Mouse (Mus musculus) retina, postnatal 1 day (tissue): ENCODE data around the gene Sept1.

Source experiments
- DNase-seq: peaks from one replicate; pipeline ENCODE4 v3.0.0-alpha.2; 2012

Gene Sept1

DNA sequence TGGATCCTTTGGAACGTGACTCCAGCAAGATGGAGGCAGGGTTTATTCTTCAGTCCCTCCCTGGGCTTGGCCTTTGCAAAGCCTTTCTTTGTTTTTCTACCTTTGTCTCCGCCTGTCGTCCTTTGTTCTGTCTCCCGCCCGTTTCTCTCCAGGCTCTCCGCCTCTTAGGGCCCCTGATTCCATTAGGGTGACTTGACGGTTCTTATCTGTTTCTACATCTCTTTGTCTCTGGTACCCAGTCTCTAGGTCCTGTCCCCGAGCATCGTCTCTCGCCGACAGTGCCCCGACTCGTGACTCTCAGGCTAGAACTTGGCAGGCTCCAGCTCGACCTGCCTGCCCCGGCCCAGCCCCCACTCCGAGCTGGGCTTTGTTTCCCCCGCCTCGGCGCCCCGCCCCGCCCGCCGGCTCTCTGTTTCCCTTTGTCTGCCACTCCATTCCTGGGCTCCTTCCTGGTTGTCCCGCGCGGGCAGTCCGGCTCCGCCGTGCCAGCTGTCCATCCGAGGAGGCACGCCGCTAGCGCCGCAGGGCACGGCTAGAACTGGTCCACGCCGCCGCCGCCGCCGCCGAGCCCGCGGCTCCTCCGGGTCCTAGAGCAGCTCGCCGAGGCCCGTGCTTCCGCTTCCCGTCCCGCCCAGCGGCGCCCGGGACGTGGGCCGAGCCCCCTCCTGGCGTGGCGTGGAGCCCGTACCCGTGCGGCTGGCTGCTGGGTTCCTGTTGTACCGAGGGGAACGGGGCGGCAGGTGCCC, at the start of gene Sept1, which contains the start of gene Zfp553:
Sept1 (minus strand) TSS at position 509 of the 746 bp plus-strand sequence.
Zfp553 (plus strand) TSS at position 440 of the 746 bp plus-strand sequence.
- DNase-seq: peak; percentile 96

DNA sequence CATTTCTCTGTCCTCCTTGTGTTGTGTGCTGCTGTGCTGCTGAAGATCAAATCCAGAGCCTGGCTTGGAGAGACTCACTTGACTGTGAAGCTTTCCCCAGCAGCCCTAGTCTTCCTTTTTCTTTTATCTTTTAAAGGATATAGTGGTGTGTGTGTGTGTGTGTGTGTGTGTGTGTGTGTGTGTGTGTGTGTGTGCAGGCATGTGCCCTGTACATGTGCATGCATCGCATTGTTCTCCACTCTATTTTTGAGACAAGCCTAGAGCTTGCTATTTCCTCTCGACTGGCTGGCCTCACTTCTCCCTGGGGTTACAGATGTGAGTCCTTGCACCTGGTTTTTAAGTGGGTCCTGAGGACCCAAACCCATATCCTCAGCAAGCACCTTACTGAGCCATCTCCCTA, 49.3 kb upstream of the Sept1 start:
- no peak for DNase-seq

DNA sequence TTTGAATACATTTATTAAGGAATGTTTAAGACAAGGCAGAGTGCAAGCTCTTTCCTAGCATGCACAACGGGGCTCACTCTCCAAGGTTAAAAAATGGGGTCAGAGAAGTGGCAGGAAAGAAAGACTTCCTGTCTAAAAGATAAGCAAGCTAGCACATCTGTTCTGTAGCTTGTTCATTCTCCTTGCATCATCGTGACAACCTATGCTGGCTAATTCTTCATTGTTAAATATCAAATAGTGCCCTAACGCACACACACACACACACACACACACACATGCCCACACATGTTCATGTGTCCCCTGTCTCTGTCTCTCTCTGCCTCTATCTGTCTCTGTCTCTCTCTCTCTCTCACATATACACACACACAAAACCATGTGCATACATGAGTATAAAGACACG, 48.2 kb upstream of the Sept1 start:
- DNase-seq: no peak

DNA sequence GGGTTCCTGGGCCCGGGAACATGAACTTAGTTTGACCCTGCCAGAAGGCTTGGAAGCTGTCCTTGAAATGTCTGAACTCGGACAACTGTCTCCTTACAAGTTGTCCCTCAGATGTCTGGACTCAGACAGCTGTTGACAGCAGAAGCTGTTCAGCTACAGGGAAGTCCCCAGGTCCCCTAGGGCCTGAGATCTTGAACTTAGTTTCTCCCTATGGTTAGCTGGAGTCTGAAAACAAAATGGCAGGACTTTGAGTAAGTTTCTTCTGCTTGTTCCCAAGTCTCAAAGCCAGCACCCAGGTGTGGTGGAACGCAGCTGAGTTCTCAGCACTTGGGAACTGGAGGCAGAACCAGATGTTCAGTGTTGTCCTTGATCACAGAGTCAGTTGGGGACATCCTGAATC, 47.2 kb upstream of the Sept1 start:
- no peak for DNase-seq

DNA sequence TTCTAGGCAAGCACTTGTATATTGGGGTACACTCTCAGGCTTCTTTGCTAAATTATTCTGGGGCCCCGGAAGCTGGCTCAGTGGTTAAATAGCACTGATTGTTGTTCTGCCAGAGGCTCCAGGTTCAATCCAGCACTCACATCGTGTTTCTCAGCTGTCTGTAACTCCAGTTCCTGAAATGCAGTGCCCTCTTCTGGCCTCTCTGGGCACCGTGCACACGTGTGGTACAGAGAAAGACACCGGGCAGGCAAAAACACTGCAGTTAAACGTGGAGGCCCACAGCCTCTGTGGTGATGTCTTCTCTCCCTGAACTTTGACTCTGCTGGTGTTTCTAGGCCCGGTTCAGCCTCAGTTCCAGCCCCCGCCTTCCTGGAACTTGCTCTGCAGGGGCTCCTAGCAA, 45.4 kb upstream of the Sept1 start:
- peak; percentile 73 for DNase-seq

DNA sequence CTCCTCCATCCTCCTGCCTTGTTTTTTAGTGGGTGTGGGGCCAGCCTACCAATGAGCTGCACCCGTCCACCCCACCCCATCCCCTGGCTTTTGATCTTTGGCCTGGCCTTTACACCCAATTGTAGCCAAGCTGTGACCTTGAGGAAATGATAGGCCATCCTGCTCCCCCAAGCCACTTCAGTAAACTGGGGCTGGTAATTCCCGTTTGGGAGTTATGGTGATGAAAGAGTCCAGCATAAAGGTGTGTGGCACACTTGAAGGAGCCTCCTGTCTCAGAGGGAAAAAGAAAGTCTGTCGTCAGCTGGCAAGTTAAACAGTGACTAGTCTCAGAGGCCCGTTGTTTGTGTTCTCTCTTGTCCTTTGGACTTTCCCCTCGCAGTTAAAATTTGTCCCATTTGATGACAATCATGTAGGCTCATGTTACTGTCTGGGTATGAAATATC, 43.6 kb upstream of the Sept1 start:
- no peak for DNase-seq

DNA sequence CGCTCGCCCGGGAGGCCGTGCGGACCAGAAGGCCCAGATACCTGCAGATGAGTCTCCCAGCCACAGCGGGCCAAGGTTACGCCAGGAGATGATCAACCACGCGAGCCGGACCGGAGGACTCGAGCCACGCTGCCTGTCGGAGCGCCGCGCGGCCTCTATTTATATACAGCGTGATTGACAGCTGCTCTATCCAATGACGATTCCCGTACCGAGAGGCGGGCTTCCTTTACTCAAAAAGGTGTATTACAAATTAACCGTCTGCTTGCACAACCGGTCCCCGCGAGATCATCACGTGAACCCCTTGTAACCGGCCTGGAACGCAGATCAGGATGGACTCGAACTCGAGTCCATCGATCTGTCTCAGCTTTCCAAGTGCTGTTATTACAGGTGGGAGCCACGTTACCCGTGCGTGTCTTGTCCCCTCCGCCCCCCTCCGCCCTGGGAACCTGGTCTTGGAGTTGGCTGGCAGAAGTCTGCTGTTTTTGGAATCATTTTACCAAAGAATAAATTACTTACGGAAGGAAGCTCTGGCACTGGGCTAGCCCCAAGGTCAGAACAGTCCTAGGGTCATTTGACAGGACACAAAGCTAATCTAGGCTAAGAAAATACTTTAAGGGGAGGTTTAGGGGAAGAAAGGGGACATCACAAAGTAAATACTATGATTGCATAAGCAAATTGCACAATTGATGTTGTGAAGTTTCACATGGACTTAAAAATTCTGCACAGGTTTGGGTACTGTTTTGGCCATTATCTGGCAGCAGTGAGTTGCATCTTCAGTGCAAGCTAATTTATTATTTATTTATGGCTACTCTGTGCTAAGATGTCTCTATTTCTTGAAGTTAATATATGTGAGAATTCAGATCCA, 41.2 kb upstream of the Sept1 start, which contains the start of gene Sephs2:
Sephs2 (minus strand) TSS at position 131 of the 865 bp plus-strand sequence.
- peak; percentile 97 for DNase-seq

DNA sequence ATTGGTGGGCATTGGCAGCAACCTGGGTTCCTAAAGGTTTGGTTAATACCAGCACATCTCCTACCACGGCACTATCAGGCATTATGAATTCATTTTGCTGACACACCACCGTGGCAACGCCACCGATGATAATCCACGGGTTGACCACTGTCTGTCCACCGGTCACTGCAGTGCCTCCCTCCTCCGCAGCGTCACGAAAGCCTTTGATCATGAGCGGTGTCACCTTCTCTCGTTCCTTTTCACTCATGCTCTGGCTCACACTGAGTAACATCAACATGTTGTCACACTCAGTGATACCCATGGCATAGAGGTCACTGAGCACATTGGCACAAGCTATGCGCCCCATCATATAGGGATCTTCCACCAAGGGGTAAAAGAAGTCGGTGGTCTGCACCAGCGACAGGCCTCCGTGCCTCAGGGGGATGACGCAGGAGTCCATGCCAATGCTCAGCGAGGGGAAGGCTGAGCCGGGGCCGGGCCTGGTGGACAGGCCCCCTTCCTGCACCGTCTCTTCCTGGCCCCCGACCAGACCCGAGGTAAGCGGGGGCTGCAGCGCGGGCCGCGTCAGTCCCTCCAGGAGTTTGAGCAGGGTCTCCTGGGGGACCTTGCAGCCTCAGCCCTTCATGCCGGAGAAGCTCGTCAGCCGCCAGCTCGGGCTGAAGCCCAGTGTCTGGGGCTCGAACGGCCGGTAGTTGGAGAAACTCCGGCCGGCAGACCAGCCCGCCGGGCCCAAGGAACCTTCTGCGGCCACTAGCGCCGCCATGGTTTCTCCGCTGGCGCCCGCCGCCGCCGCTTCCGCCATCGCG, 40.4 kb upstream of the Sept1 start:
- no peak for DNase-seq

DNA sequence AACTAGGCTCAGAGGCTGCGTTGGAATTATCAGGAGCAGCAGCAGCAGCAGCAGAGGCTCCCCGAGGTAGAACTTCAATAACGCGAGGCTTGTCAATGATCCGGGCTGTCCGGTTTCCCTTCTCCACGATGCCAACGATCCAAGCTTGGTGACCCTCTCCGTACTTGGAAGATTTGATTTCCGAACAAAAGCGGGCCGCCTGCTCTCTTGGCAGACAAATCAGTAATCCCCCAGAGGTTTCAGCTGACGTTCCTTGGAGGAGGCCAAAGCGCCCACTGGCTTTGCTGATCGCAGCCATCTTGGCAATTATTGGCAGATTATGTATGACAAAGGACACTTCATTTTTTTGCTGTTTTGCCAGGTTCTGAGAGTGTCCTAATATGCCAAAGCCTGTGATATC, 39.6 kb upstream of the Sept1 start:
- DNase-seq: no peak

DNA sequence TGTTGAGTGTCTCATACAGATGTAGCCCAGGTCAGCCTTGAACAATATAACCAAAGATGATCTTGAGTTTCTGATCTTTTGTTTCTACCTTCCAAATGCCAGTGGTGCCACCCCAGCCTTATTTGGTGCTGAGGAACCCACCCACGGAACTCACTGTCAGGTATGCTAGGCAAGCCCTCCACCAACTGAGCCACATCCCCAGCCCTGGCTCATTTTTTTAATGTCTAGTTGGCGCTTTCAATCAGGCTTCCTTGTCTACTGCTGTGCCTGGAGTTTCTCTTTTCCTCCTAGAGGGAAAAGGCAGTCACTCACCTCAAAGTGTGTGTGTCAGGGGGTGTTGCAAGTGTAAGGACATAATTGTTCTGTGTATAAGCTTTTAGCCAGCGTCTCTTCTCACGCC, 38.2 kb upstream of the Sept1 start:
- DNase-seq: no peak

DNA sequence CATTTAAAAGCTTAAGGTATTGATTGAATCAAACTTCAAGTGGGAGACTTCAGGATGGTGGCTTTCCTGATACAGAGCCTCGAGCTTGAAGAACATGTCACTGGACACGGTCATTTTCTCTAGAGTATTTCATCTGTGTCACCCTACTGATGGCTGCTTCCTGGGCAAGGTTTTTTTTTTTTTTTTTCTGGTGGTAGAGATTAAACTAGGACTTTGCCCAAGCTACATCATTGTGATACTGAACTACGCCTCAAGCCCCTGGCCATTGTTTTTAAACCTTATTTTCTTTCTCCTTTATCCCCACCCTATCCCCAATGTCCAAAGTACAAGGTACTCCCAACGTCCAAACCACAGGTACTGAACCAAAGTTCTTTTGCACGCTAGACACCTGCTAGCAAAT, 37.7 kb upstream of the Sept1 start:
- no peak for DNase-seq

DNA sequence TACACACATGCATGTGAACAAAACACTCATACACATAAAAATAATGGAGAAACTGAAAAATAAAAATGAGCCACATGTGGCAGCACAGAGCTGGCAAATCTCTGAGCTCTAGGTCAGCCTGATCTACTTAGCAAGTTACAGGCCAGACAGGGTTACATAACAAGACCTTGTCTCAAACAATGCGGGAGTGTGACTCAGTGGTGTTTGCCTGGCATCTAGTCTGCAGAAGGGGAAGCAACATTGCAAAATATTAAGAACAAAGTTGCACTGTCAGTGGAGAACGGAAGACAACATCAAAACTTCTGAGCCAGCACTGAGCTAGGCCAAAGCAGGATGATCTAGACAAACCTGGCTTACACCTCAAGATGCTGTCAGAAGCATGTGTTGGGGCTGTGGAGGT, 37.3 kb upstream of the Sept1 start:
- DNase-seq: no peak

DNA sequence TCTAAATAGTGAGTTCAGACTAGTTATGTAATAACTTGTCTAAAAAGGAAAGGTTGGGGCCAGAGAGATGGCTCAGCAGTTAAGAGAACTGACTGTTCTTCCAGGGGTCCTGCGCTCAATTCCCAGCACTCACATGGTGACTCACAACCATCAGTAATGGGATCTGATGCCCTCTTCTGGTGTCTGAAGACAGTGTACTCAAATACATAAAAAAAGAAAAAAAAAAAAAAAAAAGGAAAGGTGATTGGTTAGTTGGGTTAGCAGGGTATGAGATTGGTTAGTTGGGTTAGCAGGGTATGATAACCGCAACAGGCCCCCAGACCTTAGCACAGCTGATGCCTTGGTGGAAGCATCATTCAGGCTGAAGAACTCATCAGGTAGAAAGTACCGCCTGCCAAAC, 30.6 kb upstream of the Sept1 start:
- DNase-seq: no peak

DNA sequence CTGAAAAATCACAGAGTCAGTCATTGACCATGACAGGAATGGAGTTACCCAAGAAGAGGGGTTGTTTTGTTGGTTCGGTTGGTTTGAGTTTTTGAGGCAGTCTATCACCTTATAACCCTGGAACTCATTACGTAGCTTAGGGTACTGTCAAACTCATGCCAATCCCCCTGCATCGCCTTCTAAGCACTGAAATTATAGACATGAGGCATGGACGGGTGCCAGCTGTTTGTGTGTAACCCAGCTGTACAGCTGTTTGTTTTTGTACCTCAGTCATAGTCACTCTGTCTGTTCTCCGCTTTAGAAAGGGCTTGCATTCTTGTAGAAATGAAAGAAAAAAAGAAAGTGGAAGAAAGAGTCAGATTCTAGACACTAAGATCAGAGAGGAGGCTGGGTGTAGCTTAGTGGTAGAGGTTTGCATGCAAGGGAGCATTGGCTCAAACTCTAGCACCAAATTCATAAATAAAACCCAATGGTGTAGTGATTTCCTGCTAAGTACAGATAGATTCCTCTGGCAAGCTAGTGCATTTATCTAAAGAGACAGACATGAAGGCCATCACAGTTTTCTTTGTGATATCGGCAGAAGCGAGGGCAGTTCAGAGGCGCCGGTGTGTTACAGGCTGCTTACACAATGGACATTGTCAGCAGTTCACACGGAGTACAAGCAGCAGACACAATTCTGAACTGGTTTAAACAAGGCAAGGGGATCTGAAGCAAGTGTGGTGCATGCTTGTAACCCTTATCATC, 29.5 kb upstream of the Sept1 start:
- no peak for DNase-seq

DNA sequence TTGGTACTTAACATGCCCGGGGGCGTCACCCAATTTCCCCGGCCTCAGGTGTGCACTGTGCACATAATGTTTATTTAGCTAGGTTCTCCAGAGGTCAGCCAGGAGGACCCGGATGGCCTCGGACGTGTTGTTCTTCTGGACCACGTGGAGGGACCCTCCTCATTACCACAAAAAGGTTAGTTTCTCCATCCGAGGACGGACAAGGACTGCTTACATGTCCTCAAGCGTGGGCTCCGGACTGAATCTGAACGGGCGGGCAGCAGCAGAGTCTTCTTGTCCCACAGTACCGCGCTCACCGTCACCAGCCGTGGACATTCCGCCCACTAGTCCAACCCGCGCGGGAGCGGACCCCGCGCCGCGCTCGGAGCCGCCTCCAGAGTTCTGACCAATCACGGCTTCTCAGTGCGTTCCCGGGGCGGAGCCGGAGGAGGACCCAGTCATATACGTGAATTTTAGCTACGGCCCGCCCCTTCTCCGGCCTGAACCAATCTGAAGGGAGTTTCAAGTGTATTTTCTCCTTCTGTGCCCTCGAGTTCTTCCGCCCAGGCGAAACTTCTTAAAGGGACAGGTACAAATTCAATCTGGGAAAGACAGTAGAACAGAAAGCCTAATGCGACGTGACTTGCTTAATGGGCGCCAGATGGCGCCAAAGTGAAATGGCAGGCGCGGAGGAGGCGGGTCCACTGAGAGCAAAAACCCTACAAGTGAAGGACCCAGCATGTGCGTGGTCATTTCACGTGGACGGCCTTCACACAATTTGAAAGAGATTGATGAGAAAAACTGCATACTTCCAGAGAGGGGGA, 27.6 kb upstream of the Sept1 start, which contains the start of gene Dctpp1:
Dctpp1 (minus strand) TSS at position 401 of the 803 bp plus-strand sequence.
- peak; percentile 100 for DNase-seq

DNA sequence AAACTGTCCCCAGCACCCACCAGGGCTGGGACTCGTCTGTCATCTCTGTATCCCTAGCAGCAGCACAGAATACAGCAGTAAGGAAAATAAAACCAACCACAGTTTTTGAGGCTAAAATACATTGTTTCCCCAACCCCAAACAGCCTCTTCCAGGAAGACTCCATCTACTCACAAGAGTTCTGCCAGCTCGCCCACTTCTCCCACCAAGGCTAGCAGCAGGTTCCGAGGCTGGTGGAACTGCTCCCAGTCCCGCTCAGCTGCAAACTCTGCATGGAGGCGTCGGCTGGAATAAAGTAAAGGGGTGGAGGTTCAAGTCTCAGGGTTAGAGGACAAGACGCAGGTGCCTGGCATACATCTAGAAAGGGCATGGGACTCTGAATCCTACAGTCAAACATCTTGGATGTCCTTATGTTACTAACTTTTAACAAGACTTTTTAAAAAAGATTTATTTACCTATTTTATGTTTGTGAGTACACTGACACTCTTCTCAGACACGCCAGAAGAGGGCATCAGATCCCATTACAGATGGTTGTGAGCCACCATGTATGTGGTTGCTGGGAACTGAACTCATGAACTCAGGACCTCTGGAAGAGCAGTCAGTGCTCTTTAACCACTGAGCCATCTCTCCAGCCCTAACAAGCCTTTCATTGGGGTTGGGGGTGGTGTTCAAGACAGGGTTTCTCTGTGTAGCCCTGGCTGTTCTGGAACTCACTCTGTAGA, 26.4 kb upstream of the Sept1 start:
- DNase-seq: no peak

DNA sequence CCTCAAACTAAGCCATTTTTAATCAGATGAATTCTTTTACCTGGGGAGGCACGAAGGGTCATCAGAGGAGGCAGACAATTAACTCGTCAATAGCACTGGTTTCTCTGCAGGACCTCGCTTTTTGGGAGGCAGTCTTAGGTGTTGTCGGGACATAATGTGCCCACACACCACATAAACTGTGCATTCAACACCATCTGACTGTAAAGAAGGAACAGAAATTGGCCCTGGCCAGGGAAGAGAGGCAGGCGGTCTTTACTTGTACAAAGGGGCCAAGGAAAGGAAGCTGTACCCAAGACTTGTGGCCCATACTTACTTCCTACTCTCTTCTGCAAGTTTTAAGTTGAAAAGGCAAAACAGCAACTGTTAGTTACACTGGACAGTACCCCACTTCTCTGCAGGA, 23.6 kb upstream of the Sept1 start:
- no peak for DNase-seq

DNA sequence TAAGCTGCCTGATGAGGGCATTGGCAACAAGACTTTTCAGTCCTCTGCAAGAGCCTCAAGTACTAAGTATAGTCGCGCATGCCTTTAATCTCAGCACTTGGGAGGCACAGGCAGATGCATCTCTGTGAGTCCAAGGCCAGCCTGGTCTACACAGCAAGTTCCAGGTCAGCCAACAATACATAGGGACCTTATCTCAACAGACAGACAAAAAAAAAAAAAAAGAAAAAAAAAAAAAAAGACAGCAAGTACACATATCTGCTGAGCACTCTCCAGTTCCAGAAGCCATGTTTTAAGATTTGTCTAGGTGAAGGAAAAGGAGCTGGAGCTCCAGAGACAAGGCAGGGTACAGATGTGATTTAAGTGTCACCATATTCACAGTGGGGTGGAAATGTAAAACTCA, 23.0 kb upstream of the Sept1 start:
- no peak for DNase-seq

DNA sequence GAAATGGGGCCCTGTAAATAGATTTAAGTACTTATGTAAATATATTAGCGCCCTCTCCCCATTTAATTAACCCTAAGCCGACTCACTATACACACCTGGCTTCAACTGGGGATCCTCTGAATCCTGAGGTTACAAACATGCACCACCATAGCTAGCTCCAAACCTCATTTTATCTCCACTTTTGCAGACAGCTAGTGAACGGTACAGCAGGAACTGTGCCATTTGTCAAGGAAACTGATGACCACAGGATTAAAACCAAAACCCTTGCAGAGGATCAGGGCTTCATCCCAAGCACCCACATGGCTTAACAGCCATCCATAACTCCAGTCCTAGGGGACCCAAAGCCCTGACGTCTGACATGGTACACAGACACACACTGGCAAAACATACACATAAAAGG, 22.1 kb upstream of the Sept1 start:
- no peak for DNase-seq
